Mouse (Mus musculus) spleen, adult 2 months (tissue): ENCODE results near the gene Adgrl3. TPM values are rescaled to one million over a fixed set of nuclear protein-coding genes. Genes with fewer than 3 reads are reported as not detected.

Experiments used
- DNase-seq, 2 experiments: peaks; one replicate each; pipeline versions ENCODE4 v3.0.0 to v3.0.0-alpha.2; 2012 to 2021; ENCODE audit warnings: low spot score in 2 of 2, low read depth in 1 of 2
- H3K27ac ChIP-seq: fragments of 200-500 bp; 2 replicates; pipeline ENCODE4 v1.5.1; 2012; ENCODE audit warnings: low read length, inconsistent platforms; ENCODE audit not compliant: insufficient read depth
- H3K27me3 ChIP-seq: fragments of 200-500 bp; 2 replicates; pipeline ENCODE4 v1.6.1; 2012; ENCODE audit warnings: mild to moderate bottlenecking, moderate library complexity, low read length, inconsistent platforms; ENCODE audit not compliant: control insufficient read depth, insufficient read depth
- H3K36me3 ChIP-seq: fragments of 200-500 bp; 2 replicates; pipeline ENCODE4 v1.6.1; 2012; ENCODE audit warnings: mild to moderate bottlenecking, low read length, inconsistent platforms; ENCODE audit not compliant: control insufficient read depth, insufficient read depth
- H3K4me1 ChIP-seq: fragments of 200-500 bp; 2 replicates; pipeline ENCODE4 v1.6.1; 2011; ENCODE audit warnings: inconsistent platforms; ENCODE audit not compliant: control insufficient read depth, insufficient read depth, insufficient read length
- H3K4me3 ChIP-seq: fragments of 200-500 bp; 2 replicates; pipeline ENCODE4 v1.5.1; 2011; ENCODE audit warnings: mild to moderate bottlenecking, inconsistent platforms; ENCODE audit not compliant: insufficient read depth, insufficient read length; ENCODE audit errors: extremely low read depth
- CTCF ChIP-seq: fragments of 200-500 bp; IDR thresholded peaks from 2 replicates; pipeline ENCODE4 v1.5.1; 2011; ENCODE audit warnings: mild to moderate bottlenecking, inconsistent platforms; ENCODE audit not compliant: insufficient read depth, insufficient read length, insufficient replicate concordance; ENCODE audit errors: extremely low read depth
- POLR2A ChIP-seq: fragments of 200-500 bp; IDR thresholded peaks from 2 replicates; pipeline ENCODE4 v1.6.1; 2011; ENCODE audit warnings: low read depth, low read length, inconsistent platforms
- WGBS: fragments of 180-500 bp; shearing (Covaris S2); methylation state at CpG from one replicate; pipeline ENCODE4 v1.1.7; 2018; 5-methylcytosine and 5-hydroxymethylcytosine counted together
- polyA plus RNA-seq: library from polyadenylated mRNA; depleted of rRNA; stranded (reverse); fragments of >200 nt; gene quantifications from 2 replicates; pipeline ENCODE4 v1.2.3, GENCODE M21; 2012

Gene Adgrl3
- polyA plus RNA-seq, 1 experiment = 2.5 TPM

GRCm38 (mm10) chr5:81729620-81730019 is 709.7 kb downstream of the Adgrl3 start:
- WGBS = 76% methylated on average over 3 of the region's 3 CpGs
- Histone ChIP-seq H3K4me3 (no peak overlapping the region), H3K4me1 (no peaks in the 10 kb centered on the region), H3K27me3 (no peaks in the 10 kb centered on the region), H3K36me3 (no peaks in the 10 kb centered on the region), H3K27ac (no peak overlapping the region)
- TF ChIP-seq POLR2A (no peak), CTCF (no peak)
- DNase-seq = no peak

DNA sequence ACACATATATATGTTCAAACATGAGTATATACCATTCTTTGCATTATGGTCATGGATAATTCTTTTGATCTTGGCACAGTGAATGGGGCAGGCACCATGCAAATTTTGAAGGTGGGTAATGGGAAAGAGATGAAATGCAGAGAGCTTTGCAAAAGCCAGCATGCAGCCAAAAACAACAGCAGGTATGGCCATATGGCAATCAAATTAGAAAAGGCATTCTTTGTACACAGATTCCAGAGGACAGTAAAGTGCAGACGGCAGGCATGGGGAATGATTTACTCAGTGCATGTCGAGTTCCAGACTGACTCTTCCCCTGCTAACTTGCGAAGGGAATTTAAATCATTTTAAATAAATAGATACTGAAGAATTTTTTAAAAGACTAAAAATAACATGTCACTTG is 716.1 kb downstream of the Adgrl3 start:
- no peak for DNase-seq
- 85% methylated on average over 3 of the region's 3 CpGs for WGBS

GRCm38 (mm10) chr5:81738286-81739032 is 718.5 kb downstream of the Adgrl3 start:
- no peak for DNase-seq
- TF ChIP-seq CTCF (no peak), POLR2A (no peak)
- Histone ChIP-seq H3K27ac (no peak overlapping the region), H3K4me1 (no peaks in the 10 kb centered on the region), H3K4me3 (no peak overlapping the region), H3K36me3 (no peaks in the 10 kb centered on the region), H3K27me3 (no peaks in the 10 kb centered on the region)
- 62% methylated on average over 3 of the region's 3 CpGs for WGBS

More for the DNA sequence above, 716.1 kb downstream of the Adgrl3 start:
- Histone ChIP-seq H3K4me3 (no peak overlapping the region), H3K27ac (no peak overlapping the region), H3K36me3 (no peaks in the 10 kb centered on the region), H3K27me3 (no peaks in the 10 kb centered on the region), H3K4me1 (no peaks in the 10 kb centered on the region)
- TF ChIP-seq POLR2A (no peak), CTCF (no peak)

GRCm38 (mm10) chr5:81752426-81752825 is 732.5 kb downstream of the Adgrl3 start:
- no peak for DNase-seq
- Histone ChIP-seq H3K4me3 (no peak overlapping the region), H3K36me3 (no peaks in the 10 kb centered on the region), H3K4me1 (no peaks in the 10 kb centered on the region), H3K27me3 (no peaks in the 10 kb centered on the region), H3K27ac (no peak overlapping the region)
- no peak for TF ChIP-seq POLR2A
- TF ChIP-seq CTCF = no peak
- WGBS = 97% methylated on average over 3 of the region's 3 CpGs

DNA sequence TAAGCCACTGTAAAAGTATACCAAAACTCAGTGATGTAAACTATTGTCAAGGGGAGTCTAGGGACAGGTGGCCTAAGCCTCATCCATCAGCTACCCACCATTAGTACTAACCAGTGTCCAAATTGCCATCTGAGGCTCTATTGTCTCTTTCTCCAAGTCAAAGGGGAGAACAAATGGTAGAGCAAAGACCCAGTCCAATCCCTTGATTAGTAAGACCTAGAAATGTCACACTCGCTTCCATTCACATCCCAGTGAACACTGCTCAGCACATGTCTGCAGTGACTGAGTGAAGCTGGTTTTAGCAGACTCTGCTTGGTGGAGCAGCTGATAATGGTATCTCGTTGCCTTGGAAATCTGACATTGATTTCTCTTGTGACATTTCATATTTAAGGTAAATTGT is 735.8 kb downstream of the Adgrl3 start:
- no peaks in the 10 kb centered on the region for H3K27me3 ChIP-seq
- WGBS = 86% methylated on average over 2 of the region's 2 CpGs
- DNase-seq = no peak

GRCm38 (mm10) chr5:81757093-81757725 is 737.3 kb downstream of the Adgrl3 start:
- DNase-seq = no peak
- TF ChIP-seq CTCF (no peak), POLR2A (no peak)
- Histone ChIP-seq H3K27ac (no peak overlapping the region), H3K36me3 (no peaks in the 10 kb centered on the region), H3K27me3 (no peaks in the 10 kb centered on the region), H3K4me3 (no peak overlapping the region), H3K4me1 (no peaks in the 10 kb centered on the region)
- 76% methylated on average over 7 of the region's 7 CpGs for WGBS

More for the DNA sequence above, 735.8 kb downstream of the Adgrl3 start:
- Histone ChIP-seq H3K4me3 (no peak overlapping the region), H3K27ac (no peak overlapping the region), H3K4me1 (no peaks in the 10 kb centered on the region), H3K36me3 (no peaks in the 10 kb centered on the region)
- TF ChIP-seq POLR2A (no peak), CTCF (no peak)

DNA sequence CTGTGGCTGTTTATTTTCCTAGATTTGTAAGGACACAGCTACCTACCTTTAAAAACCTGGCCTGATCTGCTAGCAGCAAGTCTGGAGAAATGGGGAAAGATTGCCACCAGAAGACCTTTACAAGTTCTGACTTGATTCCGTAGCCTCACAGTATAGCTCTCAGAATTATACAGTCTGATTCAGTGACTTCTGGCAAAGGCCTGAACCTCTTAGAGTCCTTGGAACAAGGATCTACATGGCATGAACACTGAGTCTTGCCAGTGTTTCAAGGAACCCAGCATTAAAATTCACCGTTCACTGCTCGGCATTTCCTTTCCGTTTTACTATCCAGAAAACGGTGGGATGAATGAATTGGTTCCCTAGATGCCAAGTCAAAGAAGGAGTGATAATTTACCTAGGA is 756.3 kb downstream of the Adgrl3 start:
- no peak for TF ChIP-seq POLR2A
- no peak for TF ChIP-seq CTCF
- 91% methylated on average over 5 of the region's 5 CpGs for WGBS
- Histone ChIP-seq H3K27ac (no peak overlapping the region), H3K36me3 (no peaks in the 10 kb centered on the region), H3K27me3 (no peaks in the 10 kb centered on the region), H3K4me3 (no peak overlapping the region), H3K4me1 (no peaks in the 10 kb centered on the region)
- no peak for DNase-seq
